Mouse (Mus musculus) skeletal muscle tissue, adult 2 months (tissue): ENCODE measurements around the gene Gpam.

Experiments
- DNase-seq: peaks from one replicate; pipeline ENCODE4 v3.0.0-alpha.2; 2012; ENCODE audit warnings: low read depth, low spot score

Gene Gpam

DNA sequence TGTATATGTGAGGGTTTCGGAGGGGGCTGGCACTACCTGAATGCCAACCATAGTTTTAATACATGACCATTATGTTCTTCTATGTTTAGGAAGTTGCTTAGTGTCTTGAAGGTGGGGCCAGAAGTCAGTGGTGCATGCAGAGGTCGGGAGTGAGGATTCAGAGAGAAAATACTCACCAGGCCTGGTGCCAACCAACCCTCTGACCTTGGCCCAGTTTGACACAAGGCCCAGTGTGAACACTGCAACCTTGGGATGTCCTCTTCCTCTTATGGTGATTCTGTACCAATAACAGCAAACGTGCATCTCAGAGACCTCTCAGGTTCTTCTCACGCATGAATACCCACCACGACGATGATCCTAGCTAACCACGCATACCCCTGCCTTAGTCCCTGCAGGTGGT is 11.5 kb upstream of the Gpam start:
- no peak for DNase-seq

GRCm38 (mm10) chr19:55137884-55138283 is 10.8 kb upstream of the Gpam start:
- DNase-seq: no peak

DNA sequence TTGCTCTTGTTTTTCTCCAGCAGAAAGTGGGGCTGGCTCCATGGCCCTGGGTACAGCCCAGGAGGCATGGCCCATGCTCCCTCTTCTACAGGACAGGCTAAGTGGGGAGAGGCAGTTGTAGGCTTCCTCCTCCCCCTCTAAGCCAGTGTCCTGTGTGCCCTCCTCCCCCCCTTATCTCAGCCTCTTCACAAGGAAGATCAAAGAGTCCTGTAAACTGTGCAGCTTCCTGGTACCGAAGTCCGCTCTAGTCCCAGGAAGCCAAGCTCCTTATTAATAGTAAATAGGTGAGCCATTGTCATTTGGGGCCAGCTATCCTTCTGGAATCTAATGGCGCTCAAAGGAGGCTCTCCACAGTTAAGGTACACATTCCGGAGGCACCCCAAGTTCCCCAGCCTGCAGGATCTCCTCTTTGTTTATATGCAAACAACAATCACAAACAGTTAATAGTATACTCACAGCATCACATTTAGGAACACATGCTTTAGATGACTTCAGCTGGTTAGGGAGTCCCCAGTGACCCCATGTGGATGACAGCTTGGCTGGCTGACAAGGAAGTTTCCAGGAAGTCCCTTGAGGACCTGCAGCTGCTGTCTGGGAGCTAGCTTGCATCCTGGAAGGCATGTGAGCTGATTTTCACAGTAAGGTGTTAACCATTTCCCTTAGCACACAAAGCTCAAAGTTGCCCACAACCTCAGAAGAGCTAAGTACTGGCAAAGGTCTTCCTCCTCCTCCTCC is 9.8 kb upstream of the Gpam start:
- peak; percentile 77 for DNase-seq

DNA sequence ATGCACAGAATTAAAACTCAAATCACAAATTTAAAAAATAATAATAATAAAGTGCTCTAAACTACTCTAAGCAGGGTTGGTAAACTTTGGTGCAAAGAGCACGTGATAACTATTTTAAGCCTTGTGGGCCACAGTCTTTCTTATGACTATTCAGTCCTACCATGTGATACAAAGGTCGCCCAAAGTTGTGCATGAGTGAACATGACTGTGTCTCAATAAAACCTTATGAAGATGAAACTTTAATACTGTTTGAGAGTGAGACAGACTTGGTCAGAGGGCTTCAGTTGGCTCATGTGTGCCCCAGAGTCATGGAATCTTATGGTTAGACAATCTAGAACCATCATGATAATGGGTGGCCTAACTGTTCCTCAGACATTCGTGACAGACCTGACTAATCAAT is 8.9 kb upstream of the Gpam start:
- DNase-seq: no peak

GRCm38 (mm10) chr19:55134521-55134920 is 7.5 kb upstream of the Gpam start:
- DNase-seq: no peak

GRCm38 (mm10) chr19:55132476-55132875 is 5.4 kb upstream of the Gpam start:
- DNase-seq: no peak

- DNase-seq: no peak
These were observed 4.7 kb upstream of the Gpam start for GRCm38 (mm10) chr19:55131747-55132146.

DNA sequence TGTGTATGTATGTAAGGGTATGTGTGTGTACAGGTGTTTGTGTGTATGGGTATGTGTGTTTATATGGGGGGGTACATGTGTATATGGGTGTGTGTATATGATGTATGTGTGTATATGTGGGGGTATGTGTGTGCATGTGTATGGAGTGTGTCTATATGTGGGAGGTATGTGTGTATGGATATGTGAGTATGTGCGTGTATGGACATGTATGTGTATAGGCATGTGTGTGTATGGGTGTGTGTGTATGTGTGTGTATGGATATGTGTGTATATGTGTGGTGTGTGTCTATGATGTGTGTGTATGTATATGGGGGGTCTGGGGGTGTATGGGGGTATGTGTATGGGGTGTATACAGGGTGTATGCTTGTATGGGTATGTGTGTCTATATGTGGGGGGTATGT is 1.4 kb upstream of the Gpam start:
- no peak for DNase-seq

DNA sequence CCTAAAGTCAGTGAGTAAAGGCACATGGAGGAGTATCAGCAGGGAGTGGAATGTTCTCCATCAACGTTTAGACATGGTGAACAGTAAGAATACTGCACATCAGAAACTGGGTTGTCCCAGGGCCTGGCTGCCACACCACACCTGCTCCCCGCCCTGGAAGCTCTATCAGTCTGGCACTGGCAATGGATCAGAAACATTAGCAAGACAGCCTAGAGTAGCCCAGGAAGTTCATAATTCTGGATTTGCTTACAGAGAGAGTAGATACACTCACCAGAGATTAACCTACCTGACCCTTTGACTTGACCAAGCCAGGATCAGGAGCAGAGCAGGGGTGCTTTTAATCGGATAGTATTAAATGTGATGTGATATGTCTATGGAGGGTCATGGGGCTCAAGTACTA is 1.6 kb downstream of the Gpam start:
- no peak for DNase-seq

DNA sequence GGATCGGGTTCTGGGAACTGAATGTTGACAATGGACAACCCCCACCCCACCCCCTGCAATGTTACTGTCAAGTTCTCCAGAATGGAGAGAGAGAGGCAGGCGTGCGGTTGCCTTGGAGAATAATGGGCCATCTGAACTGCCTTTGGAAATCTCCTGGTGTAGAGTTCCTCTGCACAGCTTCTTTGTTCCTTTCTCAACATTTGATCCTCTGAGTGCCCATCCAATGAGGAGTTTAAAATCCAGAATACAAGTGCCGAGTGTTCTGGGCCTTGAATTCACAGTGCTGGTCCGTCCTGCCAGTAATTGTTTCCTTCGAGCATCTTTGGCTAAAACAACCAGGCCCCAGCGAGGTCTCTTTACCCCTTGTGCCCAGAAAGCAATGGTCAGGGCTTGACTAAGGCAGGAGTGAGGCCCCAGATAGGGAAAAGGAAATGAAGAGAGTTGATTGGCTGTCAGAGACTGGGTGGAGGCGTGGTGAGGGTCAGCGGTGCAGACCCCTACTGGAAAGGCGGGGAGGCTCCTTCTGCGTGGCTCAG is 4.0 kb downstream of the Gpam start:
- DNase-seq: no peak

DNA sequence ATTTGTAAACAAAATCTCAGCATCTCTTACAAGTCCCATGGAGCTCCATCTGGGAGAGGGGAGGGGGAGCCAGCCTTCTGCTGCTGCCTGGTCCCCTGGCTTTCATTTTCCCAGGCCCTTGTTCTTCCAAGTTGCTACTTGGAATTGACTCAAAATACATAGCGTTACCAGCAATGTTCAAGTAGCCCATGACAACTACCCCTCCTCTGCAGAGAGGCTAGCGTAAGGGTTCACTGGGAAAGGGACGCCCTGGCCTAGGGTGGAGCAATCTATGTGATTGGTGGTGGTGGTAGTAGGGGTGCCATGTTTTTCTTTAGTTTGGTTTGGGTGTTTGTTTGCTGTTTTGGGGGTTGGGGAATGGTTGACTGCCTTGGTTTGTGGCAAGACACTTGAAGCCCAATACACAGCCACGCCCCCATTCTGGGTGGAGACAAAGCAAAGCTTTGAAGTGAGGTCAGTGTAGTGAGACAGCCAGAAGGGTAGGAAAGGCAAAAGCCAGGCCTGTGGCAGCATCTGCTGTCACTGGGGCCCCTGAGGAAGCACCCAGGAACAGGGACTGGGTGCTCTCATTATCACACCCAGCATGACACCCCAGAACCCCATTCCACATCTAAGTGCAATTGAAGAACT is 4.6 kb downstream of the Gpam start:
- no peak for DNase-seq

- no peak for DNase-seq
These were observed 5.2 kb downstream of the Gpam start for GRCm38 (mm10) chr19:55121836-55122235.

DNA sequence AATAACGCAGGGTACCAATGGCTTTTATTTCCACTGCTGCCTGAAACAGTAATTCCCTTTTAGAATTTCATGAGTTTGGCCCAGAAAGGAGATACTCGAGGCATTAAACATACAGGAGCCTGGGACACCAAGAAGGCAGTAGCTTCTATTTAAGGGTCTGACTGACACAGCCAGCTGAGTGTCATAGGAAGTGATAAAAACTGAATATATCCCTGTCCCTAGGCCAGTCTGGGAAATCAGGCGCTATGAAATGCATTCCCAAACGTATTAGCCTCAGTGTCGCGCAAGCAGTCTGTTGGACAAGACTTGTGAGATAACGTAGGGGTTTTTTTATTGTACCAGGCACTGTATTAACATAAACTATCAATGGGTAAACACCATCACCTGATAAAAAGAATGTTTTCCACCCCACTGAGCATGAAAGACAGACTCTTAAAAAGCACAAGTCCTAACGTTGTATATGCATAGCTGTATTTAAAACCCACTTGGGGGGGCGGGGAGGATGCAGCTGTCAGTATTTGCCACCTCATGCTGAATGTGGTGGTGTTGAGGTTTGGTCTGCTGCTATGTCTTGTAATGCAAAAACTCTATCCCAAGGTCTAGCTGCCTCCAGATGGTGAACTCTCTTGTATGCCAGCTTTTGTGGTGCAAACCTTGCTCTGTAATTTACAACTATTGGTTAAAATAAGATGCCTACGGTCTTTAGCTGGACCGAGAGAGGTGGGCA is 6.4 kb downstream of the Gpam start:
- DNase-seq: peak; percentile 74

DNA sequence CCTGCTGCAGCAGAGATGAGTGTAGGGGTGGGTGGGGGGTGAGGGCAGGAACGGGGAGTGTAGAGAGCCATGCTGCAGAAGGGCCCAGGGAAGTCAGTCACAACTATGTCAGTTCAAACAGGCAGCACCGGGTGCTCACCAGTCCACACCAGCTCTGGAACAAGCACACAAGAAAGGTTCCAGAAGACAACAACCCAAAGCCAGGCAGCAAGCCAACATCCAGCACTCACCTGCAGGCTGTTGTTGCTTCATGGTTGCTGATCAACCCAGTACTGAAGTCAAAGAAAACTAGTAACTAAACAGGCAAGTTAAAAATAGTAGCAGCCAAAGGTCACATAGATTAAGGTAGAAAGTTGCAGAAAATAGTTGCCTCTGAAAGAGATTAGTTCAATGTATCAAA is 7.5 kb downstream of the Gpam start:
- peak; percentile 38 for DNase-seq

- no peak for DNase-seq
These were observed 9.0 kb downstream of the Gpam start for GRCm38 (mm10) chr19:55117991-55118390.

DNA sequence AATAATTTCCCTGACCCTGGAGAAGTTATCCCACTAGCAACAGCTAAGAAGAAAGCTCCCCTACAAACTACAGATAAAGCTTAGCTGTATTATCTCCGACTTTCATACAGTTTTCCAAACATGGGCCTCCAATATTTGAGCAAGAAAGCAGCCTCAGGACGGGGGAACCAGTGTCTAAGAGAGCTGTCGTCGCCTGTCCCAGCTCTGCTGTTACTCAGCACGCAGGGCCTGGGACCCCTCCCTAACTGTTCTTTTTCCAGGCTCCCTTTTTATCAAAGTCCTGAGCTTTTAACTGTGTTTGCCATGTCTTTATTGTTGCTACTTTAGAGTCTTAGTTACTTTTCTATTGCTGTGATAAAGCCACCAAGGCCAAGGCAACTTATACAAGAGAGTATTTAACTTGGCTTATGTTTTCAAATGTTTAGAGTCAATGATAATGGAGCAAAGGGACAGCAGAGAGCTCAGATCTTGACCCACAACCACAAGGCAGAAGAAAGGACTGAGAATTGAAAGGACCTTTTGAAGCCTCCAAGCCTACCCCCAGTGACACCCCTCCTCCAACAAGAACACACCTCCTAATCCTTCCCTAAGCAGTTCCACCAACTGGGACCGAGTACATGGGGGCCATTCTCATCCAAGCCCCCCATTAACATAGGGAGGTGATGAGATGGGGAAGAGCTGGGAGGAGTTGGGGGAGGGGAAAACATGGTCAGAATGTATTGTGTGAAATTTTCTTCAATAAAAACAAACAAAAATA is 9.8 kb downstream of the Gpam start:
- no peak for DNase-seq

DNA sequence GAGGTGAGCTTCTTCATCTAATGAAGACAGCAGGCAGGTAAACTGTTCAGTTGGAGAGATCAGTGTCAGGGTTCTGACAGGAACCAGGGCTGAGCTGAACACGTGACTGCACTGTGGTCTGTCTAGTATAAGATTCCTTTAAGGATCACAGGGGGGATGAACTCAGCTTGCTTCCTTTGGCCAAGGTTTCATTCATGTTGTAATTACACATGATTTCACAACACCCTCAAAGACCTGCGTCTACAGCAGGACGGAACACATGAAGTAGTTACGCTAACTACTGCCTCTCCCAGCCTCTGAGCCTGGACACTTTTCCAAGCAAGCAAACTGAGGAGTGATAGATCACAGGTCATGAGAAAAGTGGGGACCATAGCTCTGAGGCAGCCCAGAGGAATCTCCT is 11.5 kb downstream of the Gpam start:
- no peak for DNase-seq

DNA sequence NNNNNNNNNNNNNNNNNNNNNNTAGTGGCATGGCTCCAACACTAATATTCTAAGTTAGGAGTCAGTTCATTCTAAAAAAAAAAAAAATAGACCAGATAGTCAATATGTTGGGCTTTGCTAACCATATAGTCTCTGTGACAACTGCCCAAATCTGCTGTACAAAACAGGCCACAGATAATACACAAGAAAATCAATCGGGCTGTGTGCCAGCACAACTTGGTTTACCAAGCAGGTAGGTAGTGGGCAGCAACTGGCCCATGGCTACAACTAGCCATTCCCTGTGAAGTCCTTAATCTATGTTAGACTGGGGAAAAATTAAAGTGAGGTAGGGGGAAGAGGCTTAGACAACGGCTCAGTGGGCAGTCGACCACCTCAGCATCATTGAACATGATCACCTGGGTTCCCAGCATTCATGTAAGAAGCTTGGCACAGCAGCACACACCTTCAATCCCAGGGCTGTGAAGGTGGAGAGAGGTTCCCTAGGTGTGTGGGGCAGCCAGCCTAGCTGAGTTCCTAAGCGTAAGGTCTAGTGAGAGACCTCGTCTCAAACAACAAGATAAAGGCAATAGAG is 12.1 kb downstream of the Gpam start:
- DNase-seq: no peak

- no peak for DNase-seq
These were observed 19.1 kb downstream of the Gpam start for GRCm38 (mm10) chr19:55107896-55108295.

DNA sequence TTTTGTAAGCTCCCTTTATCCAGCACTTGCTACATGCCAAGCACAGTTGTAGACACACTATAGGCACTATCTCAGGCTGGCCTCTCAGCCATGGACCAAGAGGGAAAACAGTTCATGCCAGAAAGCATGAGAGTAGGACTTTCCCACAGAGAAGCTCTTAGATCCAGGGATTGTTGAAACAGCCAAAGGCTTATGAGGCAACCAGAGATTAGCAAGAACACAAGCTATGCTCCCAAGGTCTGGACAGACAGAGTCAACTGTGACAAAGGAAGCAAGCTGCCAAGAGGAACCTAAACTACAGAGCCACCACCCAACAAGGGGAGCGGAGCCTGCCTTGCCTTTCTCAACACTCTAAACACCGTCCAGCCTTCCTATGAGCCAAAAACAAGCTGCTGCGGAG is 21.1 kb downstream of the Gpam start:
- no peak for DNase-seq

- DNase-seq: peak; percentile 93
These were observed 23.8 kb downstream of the Gpam start for GRCm38 (mm10) chr19:55103081-55103830.
